ENCODE assay signal across 19 mouse cellular contexts in the genomic region with DNA sequence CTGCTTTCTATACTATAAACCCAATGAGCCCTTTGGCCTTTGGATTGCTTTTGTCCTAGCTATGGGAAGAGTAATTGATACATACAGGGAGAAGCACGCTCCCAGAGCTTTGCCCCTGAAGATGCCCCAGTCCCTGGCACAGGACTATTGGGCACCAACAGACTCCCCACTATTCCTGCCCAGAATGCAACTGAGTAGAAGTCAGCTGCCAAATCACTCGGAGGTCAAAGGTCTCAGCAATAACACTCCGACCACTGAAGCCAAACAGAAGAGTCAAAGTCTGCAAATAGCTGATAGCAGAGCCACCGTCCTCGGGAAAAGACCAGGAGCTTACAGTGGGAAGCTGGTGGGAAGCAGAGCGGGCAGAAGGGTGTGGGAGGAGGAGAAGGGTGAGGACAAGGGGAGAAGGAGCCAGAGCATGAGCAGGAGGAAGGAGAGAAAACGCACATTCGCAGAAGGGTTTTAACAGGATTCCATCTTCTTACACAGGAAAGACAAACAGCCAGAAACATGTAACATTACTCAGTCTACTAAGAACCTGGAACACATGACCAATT.
"Had no signal": no experiment of that assay in that cellular context is flagged by ENCODE, and none has a peak within 500 bp of the region (broad histone marks: within the 10 kb centered on the region; RNA-seq: fewer than 3 reads in every experiment).

No protein-coding gene starts in this region.

- DNase-seq: kidney, adult 18-20 months; kidney, adult 9 months; kidney, postnatal 14 days; kidney, postnatal 4 days; left cerebral cortex, postnatal 4 days; lung, embryonic 14.5 days; lung, postnatal 36 days; midbrain, embryonic 14.5 days; right cerebral cortex, postnatal 4 days; thymus, adult 2 months; thymus, postnatal 14 days; thymus, postnatal 4 days had no signal

- H3K4me2 ChIP-seq: limb, embryonic 12.5 days; limb, embryonic 15.5 days; lung, embryonic 14.5 days had no signal

- H3K9me3 ChIP-seq: limb, embryonic 12.5 days; limb, embryonic 15.5 days; midbrain, embryonic 10.5 days had no signal

- H3K9ac ChIP-seq: limb, embryonic 12.5 days; limb, embryonic 15.5 days; lung, embryonic 14.5 days had no signal

- H3K27ac ChIP-seq: limb, embryonic 12.5 days; limb, embryonic 15.5 days; midbrain, embryonic 10.5 days; stomach, postnatal 0 days had no signal

- H3K27me3 ChIP-seq: limb, embryonic 12.5 days; limb, embryonic 15.5 days had no signal

- H3K4me1 ChIP-seq: megakaryocyte, embryonic 14.5 days had no signal

- H3K4me3 ChIP-seq: limb, embryonic 12.5 days; limb, embryonic 15.5 days; megakaryocyte, embryonic 14.5 days; midbrain, embryonic 10.5 days had no signal

- ATAC-seq: inflammation-experienced regulatory T-cells, adult 6 months; lung, postnatal 0 days had no signal

- H3K36me3 ChIP-seq: limb, embryonic 12.5 days; limb, embryonic 15.5 days; midbrain, embryonic 10.5 days had no signal
